Mouse (Mus musculus) limb, embryonic 13.5 days (tissue): Measurements from ENCODE around the gene Racgap1. TPM values are rescaled to one million over a fixed set of nuclear protein-coding genes. Genes with fewer than 3 reads are reported as not detected.

Experiments used
- ATAC-seq: fragments of 200-750 bp; cut with Nextera tagmentation; 2 replicates; pipeline ENCODE4 v1.8.0; 2017; ENCODE audit warnings: low read depth, moderate number of reproducible peaks, moderate TSS enrichment; ENCODE audit not compliant: low FRiP score
- H3K27ac ChIP-seq: fragments of 300-500 bp; sonication (generic); 2 replicates; pipeline ENCODE4 v1.5.1; 2015; ENCODE audit warnings: inconsistent platforms, mild to moderate bottlenecking, moderate library complexity
- H3K27me3 ChIP-seq: fragments of 300-500 bp; sonication (generic); 2 replicates; pipeline ENCODE4 v1.6.1; 2015; ENCODE audit warnings: mild to moderate bottlenecking, inconsistent platforms
- H3K36me3 ChIP-seq: fragments of 300-500 bp; sonication (generic); 2 replicates; pipeline ENCODE4 v1.6.1; 2015; ENCODE audit warnings: inconsistent platforms, mild to moderate bottlenecking, moderate library complexity
- H3K4me1 ChIP-seq: fragments of 300-500 bp; sonication (generic); 2 replicates; pipeline ENCODE4 v1.6.1; 2015; ENCODE audit warnings: inconsistent platforms
- H3K4me2 ChIP-seq: fragments of 300-500 bp; sonication (generic); replicated peaks from 2 replicates; pipeline ENCODE4 v1.6.1; 2015; ENCODE audit warnings: inconsistent platforms, mild to moderate bottlenecking, moderate library complexity
- H3K4me3 ChIP-seq: fragments of 300-500 bp; sonication (generic); 2 replicates; pipeline ENCODE4 v1.5.1; 2015; ENCODE audit warnings: moderate library complexity, mild to moderate bottlenecking, inconsistent platforms
- H3K9ac ChIP-seq: fragments of 300-500 bp; sonication (generic); 2 replicates; pipeline ENCODE4 v1.6.1; 2015; ENCODE audit warnings: mild to moderate bottlenecking, inconsistent platforms
- H3K9me3 ChIP-seq: fragments of 300-500 bp; sonication (generic); 2 replicates; pipeline ENCODE4 v1.6.1; 2016; ENCODE audit warnings: inconsistent platforms
- WGBS: fragments of 180-500 bp; shearing (Covaris S2); methylation state at CpG from one replicate; pipeline ENCODE4 v1.1.7; 2015; 5-methylcytosine and 5-hydroxymethylcytosine counted together
- polyA plus RNA-seq: library from polyadenylated mRNA; unstranded; fragments of >200 nt; fragmentation: Nextera tagmentation; extraction: Ambion mirVana; gene quantifications from 2 replicates; pipeline ENCODE4 v1.2.1, GENCODE M21; 2015

The Racgap1 gene
- polyA plus RNA-seq, 1 experiment from 2014 or later = 121 TPM

DNA sequence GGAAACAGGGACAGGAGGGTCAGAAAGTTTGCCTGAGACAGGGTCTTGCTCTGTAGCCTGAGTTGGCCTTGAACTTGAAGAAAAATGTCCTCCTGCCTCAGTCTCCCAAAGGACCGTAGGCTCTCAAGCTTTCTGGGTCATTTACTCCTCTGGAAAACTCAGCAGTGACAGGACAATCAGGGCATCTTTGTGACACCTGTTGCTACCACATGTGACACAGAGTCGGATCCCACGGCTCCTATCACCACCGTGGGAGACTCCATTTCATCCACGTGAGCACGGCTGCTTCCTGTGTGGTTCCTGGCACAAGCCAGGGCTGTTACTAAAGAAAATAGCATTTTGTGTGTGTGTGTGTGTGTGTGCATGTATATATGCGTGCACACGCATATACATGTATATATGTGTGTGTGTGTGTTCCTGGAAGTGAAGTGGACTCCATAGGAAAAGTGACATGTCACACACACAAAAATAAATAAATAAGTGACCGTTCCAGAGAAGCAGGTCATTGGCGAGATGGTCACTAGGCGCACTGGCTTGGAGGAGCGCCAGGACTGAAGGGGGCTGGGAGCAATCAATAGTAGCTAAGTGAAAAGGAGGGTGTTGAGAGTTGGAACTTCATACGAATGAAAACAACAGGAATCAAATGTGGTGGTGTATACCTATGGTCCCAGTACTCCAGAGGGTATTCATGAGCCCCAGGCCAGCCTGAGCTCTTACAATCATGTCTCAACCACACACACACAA lies 42.9 kb downstream of the Racgap1 start:
- WGBS = 77% methylated on average over 13 of the region's 13 CpGs
- peaks cover 26% of the 10 kb centered on the region for H3K27me3 ChIP-seq
- H3K27ac ChIP-seq = no peak overlapping the region
- H3K4me3 ChIP-seq = no peak overlapping the region
- H3K4me1 ChIP-seq = peaks cover 19% of the 10 kb centered on the region
- H3K36me3 ChIP-seq = no peaks in the 10 kb centered on the region
- no peak for ATAC-seq
- H3K9ac ChIP-seq = no peak overlapping the region
- H3K9me3 ChIP-seq = no peaks in the 10 kb centered on the region
- H3K4me2 ChIP-seq = no peak overlapping the region

DNA sequence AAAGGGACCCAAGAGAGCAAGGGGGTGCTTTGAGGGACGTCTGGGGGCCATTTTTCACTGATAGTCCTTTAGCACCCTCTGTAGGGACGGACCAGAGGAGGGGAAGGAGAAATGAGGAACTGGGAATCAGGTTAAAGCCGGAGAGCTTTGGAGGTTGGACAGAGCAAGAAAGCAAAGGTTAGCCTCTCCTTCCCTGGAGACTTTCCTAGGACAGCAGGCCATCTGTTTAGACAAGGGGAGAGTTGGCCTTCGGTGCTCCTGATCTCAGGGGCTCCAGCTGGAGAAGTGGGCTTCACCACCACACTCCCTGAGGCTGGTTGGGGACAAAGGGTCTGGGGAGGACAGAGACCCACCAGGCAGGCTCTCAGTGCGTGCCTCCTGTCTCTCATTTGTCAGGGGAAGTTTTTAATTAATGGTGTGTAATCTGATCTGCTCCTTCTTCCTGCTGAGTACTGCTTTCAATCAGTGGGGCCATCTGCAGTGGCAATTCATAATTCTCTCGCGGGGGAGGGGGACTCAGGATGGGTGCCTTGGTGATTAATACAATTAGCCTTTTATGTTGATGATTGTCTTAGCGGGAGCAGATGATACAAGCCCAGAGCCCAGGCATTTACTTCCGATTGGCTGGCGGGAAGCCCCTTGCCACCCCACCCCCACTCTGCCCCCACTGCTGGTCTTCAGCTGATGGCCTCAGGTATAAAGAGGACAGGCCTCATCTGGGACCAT lies 43.9 kb downstream of the Racgap1 start:
- Histone ChIP-seq H3K36me3 (no peaks in the 10 kb centered on the region), H3K9ac (no peak overlapping the region), H3K4me2 (no peak overlapping the region), H3K27ac (no peak overlapping the region), H3K4me3 (no peak overlapping the region), H3K4me1 (peaks cover 19% of the 10 kb centered on the region), H3K27me3 (peaks cover 26% of the 10 kb centered on the region), H3K9me3 (no peaks in the 10 kb centered on the region)
- 7% methylated on average over 10 of the region's 10 CpGs for WGBS
- no peak for ATAC-seq

GRCm38 (mm10) chr15:99606515-99606914 lies 44.9 kb downstream of the Racgap1 start:
- no peaks in the 10 kb centered on the region for H3K36me3 ChIP-seq
- no peak for ATAC-seq
- H3K27ac ChIP-seq = no peak overlapping the region
- H3K4me3 ChIP-seq = no peak overlapping the region
- H3K4me1 ChIP-seq = peaks cover 18% of the 10 kb centered on the region
- peaks cover 22% of the 10 kb centered on the region for H3K27me3 ChIP-seq
- no peak overlapping the region for H3K9ac ChIP-seq
- H3K4me2 ChIP-seq = no peak overlapping the region
- WGBS = 32% methylated on average over 5 of the region's 5 CpGs
- H3K9me3 ChIP-seq = no peaks in the 10 kb centered on the region

DNA sequence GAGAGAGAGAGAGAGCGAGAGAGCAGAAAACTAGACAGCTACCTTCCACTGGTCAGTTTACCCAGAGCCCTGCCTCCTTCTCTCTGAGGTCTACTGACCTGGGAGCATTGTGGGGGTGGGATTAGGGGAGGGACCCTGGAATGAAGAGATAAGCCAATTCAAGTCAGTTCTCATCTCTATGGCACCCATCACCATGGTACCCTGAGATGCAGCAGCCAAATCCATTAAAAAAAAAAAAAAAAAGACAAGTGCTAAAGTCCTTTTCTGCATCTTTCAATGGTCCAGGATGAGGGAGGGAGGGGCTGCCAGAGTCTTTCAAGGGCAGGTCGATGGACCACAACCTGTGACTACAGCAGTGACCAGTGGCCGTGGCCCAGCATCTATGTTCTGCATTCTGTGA lies 45.9 kb downstream of the Racgap1 start:
- H3K9me3 ChIP-seq = no peaks in the 10 kb centered on the region
- peaks cover 32% of the 10 kb centered on the region for H3K27me3 ChIP-seq
- no peak overlapping the region for H3K4me2 ChIP-seq
- no peak overlapping the region for H3K9ac ChIP-seq
- H3K4me3 ChIP-seq = no peak overlapping the region
- 86% methylated on average over 2 of the region's 3 CpGs for whole genome bisulfite sequencing
- no peaks in the 10 kb centered on the region for H3K36me3 ChIP-seq
- peaks cover 16% of the 10 kb centered on the region for H3K4me1 ChIP-seq
- ATAC-seq = no peak
- H3K27ac ChIP-seq = no peak overlapping the region

- H3K9ac ChIP-seq = no peak overlapping the region
- no peak overlapping the region for H3K4me2 ChIP-seq
- H3K27ac ChIP-seq = no peak overlapping the region
- no peaks in the 10 kb centered on the region for H3K9me3 ChIP-seq
- peaks cover 51% of the 10 kb centered on the region for H3K27me3 ChIP-seq
- peaks cover 16% of the 10 kb centered on the region for H3K4me1 ChIP-seq
- H3K4me3 ChIP-seq = no peak overlapping the region
- no peaks in the 10 kb centered on the region for H3K36me3 ChIP-seq
- 78% methylated on average over 7 of the region's 7 CpGs for WGBS
- ATAC-seq = no peak
These were observed 48.2 kb downstream of the Racgap1 start for GRCm38 (mm10) chr15:99603216-99603615.

GRCm38 (mm10) chr15:99602206-99602820 lies 49.1 kb downstream of the Racgap1 start:
- Histone ChIP-seq H3K4me3 (no peak overlapping the region), H3K4me2 (no peak overlapping the region), H3K4me1 (peaks cover 7% of the 10 kb centered on the region), H3K27ac (no peak overlapping the region), H3K9ac (no peak overlapping the region), H3K36me3 (no peaks in the 10 kb centered on the region), H3K27me3 (peaks cover 60% of the 10 kb centered on the region), H3K9me3 (no peaks in the 10 kb centered on the region)
- no peak for ATAC-seq
- 69% methylated on average over 17 of the region's 17 CpGs for WGBS

DNA sequence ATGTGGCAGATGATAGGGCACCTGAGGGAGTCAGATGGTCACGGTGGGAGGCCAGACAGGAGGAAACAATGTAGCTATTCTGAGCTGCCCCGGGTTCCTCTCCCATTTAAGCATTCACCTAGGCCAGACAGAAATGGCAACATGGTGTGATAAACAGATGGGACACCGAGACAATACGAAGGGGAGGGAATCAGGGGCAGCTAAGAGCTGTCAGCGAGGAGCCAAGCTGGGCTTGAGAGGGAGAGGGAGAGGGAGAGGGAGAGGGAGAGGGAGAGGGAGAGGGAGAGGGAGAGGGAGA lies 49.7 kb downstream of the Racgap1 start:
- H3K27me3 ChIP-seq = peaks cover 60% of the 10 kb centered on the region
- 45% methylated on average over 5 of the region's 5 CpGs for WGBS
- H3K36me3 ChIP-seq = no peaks in the 10 kb centered on the region
- H3K4me2 ChIP-seq = no peak overlapping the region
- peak overlapping the region; percentile 4; the same call in 1 of the 2 replicates for H3K9ac ChIP-seq
- no peak overlapping the region for H3K4me3 ChIP-seq
- H3K4me1 ChIP-seq = peaks cover 6% of the 10 kb centered on the region; the same call in 1 of the 2 replicates
- no peak overlapping the region for H3K27ac ChIP-seq
- ATAC-seq = no peak
- no peaks in the 10 kb centered on the region for H3K9me3 ChIP-seq

DNA sequence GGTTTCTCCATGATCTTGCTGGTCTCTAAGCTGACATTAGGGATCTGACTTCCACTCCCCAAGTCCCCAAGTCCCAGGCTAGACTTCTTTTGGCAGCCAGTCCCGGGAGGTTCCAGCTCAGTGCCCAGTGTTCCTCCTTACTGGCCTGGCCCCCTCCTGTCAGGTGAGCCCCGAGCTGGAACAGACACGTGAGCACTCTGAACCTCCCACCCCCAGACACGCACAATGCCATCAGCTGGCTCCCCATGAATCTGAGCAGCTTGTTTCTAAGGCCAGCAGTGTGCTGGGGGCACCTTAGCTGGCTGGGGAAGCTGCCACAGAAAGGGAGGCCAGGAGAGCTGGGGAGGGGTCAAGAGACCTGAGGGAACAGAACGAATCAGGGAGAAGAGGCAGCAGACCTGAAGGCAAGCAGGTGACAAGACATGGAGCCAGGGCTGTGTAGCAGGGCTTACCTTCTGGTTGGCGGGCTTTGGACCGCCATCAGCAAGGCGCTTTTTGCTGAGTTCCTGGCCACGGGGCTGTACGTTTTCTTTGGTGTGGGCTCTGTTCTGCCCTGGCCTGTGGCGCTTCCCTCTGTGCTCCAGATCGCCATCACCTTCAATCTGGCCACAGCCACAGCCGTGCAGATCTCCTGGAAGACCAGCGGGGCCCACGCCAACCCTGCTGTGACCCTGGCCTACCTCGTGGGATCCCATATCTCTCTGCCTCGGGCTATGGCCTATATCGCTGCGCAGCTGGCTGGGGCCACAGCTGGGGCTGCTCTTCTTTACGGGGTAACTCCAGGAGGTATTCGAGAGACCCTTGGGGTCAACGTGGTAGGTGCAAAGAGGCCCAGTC lies 50.3 kb downstream of the Racgap1 start, which contains the start of gene Aqp6:
Gene Aqp6, plus strand, starts transcription at position 415 of the 837 bp plus-strand sequence.
- Histone ChIP-seq H3K27me3 (peaks cover 56% of the 10 kb centered on the region), H3K4me1 (peaks cover 6% of the 10 kb centered on the region; the same call in 1 of the 2 replicates), H3K9me3 (no peaks in the 10 kb centered on the region), H3K27ac (no peak within 1 kb of the TSS), H3K36me3 (no peaks in the 10 kb centered on the region), H3K4me2 (no peak within 1 kb of the TSS), H3K9ac (peak within 1 kb of the TSS; percentile 4; the same call in 1 of the 2 replicates), H3K4me3 (no peak within 1 kb of the TSS)
- no peak for ATAC-seq
- WGBS = 64% methylated on average over 22 of the region's 22 CpGs

- Histone ChIP-seq H3K4me1 (peaks cover 6% of the 10 kb centered on the region; the same call in 1 of the 2 replicates), H3K4me3 (no peak overlapping the region), H3K9ac (no peak overlapping the region), H3K27ac (no peak overlapping the region), H3K27me3 (peaks cover 67% of the 10 kb centered on the region), H3K9me3 (no peaks in the 10 kb centered on the region), H3K36me3 (no peaks in the 10 kb centered on the region), H3K4me2 (no peak overlapping the region)
- no peak for ATAC-seq
- 58% methylated on average over 17 of the region's 17 CpGs for WGBS
These were observed 52.0 kb downstream of the Racgap1 start for GRCm38 (mm10) chr15:99599245-99600070.

DNA sequence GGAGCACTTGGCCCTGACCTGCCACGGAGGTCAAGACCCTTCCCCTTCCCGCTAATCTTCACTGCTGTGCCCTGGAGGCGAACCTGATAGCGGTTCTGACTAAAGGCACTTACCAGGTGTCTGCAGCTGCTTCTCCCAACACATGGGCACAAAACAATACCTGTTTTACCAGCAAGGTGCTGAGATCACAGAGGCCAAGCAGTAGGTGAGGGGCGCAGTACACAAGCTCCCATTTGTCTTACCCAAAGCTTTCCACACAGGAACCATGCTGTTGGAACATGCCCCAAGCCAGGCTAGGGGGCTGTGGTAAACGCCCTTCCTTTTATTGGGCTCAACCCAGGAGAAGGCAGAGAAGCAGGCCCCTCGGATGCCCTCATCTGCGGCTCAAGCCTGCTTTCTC lies 53.9 kb downstream of the Racgap1 start:
- H3K9ac ChIP-seq = no peak overlapping the region
- no peak overlapping the region for H3K4me2 ChIP-seq
- 39% methylated on average over 8 of the region's 8 CpGs for WGBS
- H3K36me3 ChIP-seq = no peaks in the 10 kb centered on the region
- peaks cover 80% of the 10 kb centered on the region for H3K27me3 ChIP-seq
- no peak overlapping the region for H3K4me3 ChIP-seq
- no peak for ATAC-seq
- H3K27ac ChIP-seq = no peak overlapping the region
- H3K9me3 ChIP-seq = no peaks in the 10 kb centered on the region
- H3K4me1 ChIP-seq = peaks cover 6% of the 10 kb centered on the region; the same call in 1 of the 2 replicates

DNA sequence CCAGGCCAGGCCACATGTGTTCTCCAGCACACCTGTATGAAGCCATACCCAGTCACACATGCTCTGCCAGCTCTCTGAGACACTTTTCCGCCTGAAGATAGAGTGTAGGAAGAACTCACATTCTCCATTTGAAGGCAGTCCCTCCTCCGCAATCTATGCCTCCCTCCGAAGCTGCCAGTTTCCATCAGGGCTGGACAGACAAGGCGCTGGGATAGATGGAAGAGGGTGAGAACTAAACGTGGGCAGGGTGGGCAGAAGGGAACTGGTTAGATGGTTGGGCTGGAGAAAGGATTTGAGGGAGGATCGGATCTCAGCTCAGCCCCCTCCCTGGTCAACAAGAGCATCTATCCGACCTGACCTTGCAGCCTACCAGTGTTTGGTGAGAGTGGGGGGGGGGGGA lies 54.6 kb downstream of the Racgap1 start:
- Histone ChIP-seq H3K9ac (no peak overlapping the region), H3K9me3 (no peaks in the 10 kb centered on the region), H3K27ac (no peak overlapping the region), H3K4me2 (no peak overlapping the region), H3K27me3 (peaks cover 87% of the 10 kb centered on the region), H3K4me3 (no peak overlapping the region), H3K36me3 (no peaks in the 10 kb centered on the region), H3K4me1 (peaks cover 6% of the 10 kb centered on the region; the same call in 1 of the 2 replicates)
- no peak for ATAC-seq
- WGBS = 59% methylated on average over 7 of the region's 7 CpGs
